Mouse (Mus musculus) hindbrain, embryonic 16.5 days (tissue): ENCODE measurements around the gene Urah. TPM values are rescaled to one million over a fixed set of nuclear protein-coding genes. Genes with fewer than 3 reads are reported as not detected.
A peak's percentile ranks its signal among the peaks of the same experiment; 100 is the strongest.

Experiments
- ATAC-seq: fragments of 200-750 bp; cut with Nextera tagmentation; 2 replicates; pipeline ENCODE4 v1.8.0; 2017; ENCODE audit warnings: moderate TSS enrichment, moderate library complexity
- H3K27ac ChIP-seq: fragments of 300-500 bp; sonication (generic); 2 replicates; pipeline ENCODE4 v1.5.1; 2014; ENCODE audit warnings: low read depth, mild to moderate bottlenecking, control low read depth, low read length, moderate library complexity
- H3K27me3 ChIP-seq: fragments of 300-500 bp; sonication (generic); replicated peaks from 2 replicates; pipeline ENCODE4 v1.6.1; 2014; ENCODE audit warnings: low read length; ENCODE audit not compliant: control insufficient read depth, insufficient read depth
- H3K36me3 ChIP-seq: fragments of 300-500 bp; sonication (generic); 2 replicates; pipeline ENCODE4 v1.6.1; 2014; ENCODE audit warnings: mild to moderate bottlenecking, low read length, moderate library complexity, mixed read lengths; ENCODE audit not compliant: control insufficient read depth, insufficient read depth
- H3K4me1 ChIP-seq: fragments of 300-500 bp; sonication (generic); 2 replicates; pipeline ENCODE4 v1.6.1; 2014; ENCODE audit warnings: low read depth, low read length; ENCODE audit not compliant: control insufficient read depth, insufficient read depth
- H3K4me2 ChIP-seq: fragments of 300-500 bp; sonication (generic); 2 replicates; pipeline ENCODE4 v1.6.1; 2014; ENCODE audit warnings: mild to moderate bottlenecking, low read length, control low read depth, moderate library complexity
- H3K4me3 ChIP-seq: fragments of 300-500 bp; sonication (generic); 2 replicates; pipeline ENCODE4 v1.5.1; 2014; ENCODE audit warnings: mild to moderate bottlenecking, low read length, control low read depth, moderate library complexity
- H3K9ac ChIP-seq: fragments of 300-500 bp; sonication (generic); 2 replicates; pipeline ENCODE4 v1.6.1; 2014; ENCODE audit warnings: low read depth, mild to moderate bottlenecking, control low read depth, low read length, moderate library complexity
- H3K9me3 ChIP-seq: fragments of 300-500 bp; sonication (generic); 2 replicates; pipeline ENCODE4 v1.6.1; 2014; ENCODE audit warnings: mild to moderate bottlenecking, low read length, moderate library complexity; ENCODE audit not compliant: control insufficient read depth
- WGBS: fragments of 180-500 bp; shearing (Covaris S2); extraction: QIAGEN DNeasy Blood & Tissue Kit; methylation state at CpG from one replicate; pipeline ENCODE4 v1.1.7; 2014; 5-methylcytosine and 5-hydroxymethylcytosine counted together
- polyA plus RNA-seq: library from polyadenylated mRNA; unstranded; fragments of >200 nt; fragmentation: Nextera tagmentation; extraction: Ambion mirVana; gene quantifications from 2 replicates; pipeline ENCODE4 v1.2.1, GENCODE M21; 2015

The Urah gene
- polyA plus RNA-seq = not detected in 2 replicates

- Histone ChIP-seq H3K27me3 (no peaks in the 10 kb centered on the region), H3K27ac (no peak within 1 kb of the TSS), H3K36me3 (no peaks in the 10 kb centered on the region), H3K9ac (no peak within 1 kb of the TSS), H3K4me1 (no peaks in the 10 kb centered on the region), H3K4me3 (no peak within 1 kb of the TSS), H3K9me3 (no peaks in the 10 kb centered on the region), H3K4me2 (no peak within 1 kb of the TSS)
- 0 out of 2 replicates have a peak, but pooled peaks have one; percentile 27 for ATAC-seq
- 50% methylated on average over 20 of the region's 20 CpGs for WGBS
Measured at GRCm38 (mm10) chr7:140834968-140835757, at the start of gene Urah. Gene Urah, plus strand, starts transcription at chr7:140835018.

DNA sequence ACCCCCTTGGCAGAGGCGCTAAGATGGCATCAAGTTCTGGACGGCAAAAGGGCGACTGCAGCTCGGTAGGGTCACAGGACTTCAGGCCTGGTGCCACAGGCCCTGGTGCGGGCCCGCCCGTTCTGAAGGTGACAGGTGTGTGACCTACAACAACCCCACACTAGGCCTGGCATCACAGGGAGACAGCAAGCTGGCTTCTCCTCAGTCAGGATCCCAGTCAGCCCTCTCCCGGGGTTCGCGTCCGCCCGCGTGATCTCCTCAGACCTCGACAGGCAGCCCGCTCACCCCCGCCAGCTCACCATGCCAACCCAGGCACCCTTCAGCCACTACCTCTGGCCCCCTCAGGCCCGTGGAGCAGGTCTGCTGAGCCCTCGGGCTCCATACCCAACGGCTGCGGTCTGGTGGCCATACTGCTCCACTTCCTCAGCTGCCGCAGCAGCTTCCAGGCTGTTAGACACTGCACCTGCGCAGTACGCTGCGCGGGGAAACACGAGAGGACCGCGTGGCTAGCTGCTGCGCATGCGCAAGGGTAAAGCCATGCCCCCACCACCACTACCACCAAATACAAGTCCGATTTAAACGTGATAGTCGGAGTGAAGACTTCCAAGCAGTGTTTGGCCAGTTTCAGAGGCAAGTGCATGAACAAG, 47.3 kb upstream of the Urah start, which contains the start of gene Syce1:
Gene Syce1 (minus strand): TSS at position 447 of the 647 bp plus-strand sequence.
- H3K4me2 ChIP-seq = no peak within 1 kb of the TSS
- H3K4me3 ChIP-seq = no peak within 1 kb of the TSS
- H3K27ac ChIP-seq = no peak within 1 kb of the TSS
- H3K36me3 ChIP-seq = no peaks in the 10 kb centered on the region
- no peaks in the 10 kb centered on the region for H3K4me1 ChIP-seq
- H3K27me3 ChIP-seq = no peaks in the 10 kb centered on the region
- WGBS = 85% methylated on average over 33 of the region's 33 CpGs
- H3K9ac ChIP-seq = no peak within 1 kb of the TSS
- ATAC-seq = no peak
- H3K9me3 ChIP-seq = no peaks in the 10 kb centered on the region

GRCm38 (mm10) chr7:140788053-140788435, 46.8 kb upstream of the Urah start:
- H3K27me3 ChIP-seq = no peaks in the 10 kb centered on the region
- no peak overlapping the region for H3K27ac ChIP-seq
- no peaks in the 10 kb centered on the region for H3K36me3 ChIP-seq
- H3K9ac ChIP-seq = no peak overlapping the region
- 87% methylated on average over 7 of the region's 7 CpGs for WGBS
- no peaks in the 10 kb centered on the region for H3K9me3 ChIP-seq
- no peak overlapping the region for H3K4me2 ChIP-seq
- H3K4me3 ChIP-seq = no peak overlapping the region
- H3K4me1 ChIP-seq = no peaks in the 10 kb centered on the region
- no peak for ATAC-seq

DNA sequence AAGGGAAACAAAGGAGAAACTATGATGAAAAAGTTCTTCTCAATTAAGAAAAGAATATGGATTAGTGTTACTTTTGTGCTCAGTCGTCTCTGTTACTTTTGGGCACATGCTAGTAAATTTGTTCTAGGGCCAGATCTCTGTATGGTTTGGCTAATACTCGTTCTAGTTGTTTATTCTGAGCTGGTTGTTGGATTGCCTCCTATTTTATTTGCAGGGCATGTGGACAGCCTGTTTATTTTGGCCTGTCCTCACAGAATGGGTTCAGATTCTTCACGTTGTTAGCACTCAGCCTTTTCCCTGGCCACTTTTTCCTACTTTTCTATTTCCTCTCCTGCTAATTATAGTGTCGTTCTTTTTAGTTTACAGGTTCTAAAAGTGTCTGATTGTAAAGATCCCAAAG, 41.3 kb upstream of the Urah start:
- Histone ChIP-seq H3K9ac (no peak overlapping the region), H3K36me3 (no peaks in the 10 kb centered on the region), H3K27ac (no peak overlapping the region), H3K27me3 (no peaks in the 10 kb centered on the region), H3K4me1 (no peaks in the 10 kb centered on the region), H3K4me3 (no peak overlapping the region), H3K4me2 (no peak overlapping the region), H3K9me3 (no peaks in the 10 kb centered on the region)
- 79% methylated on average over 4 of the region's 4 CpGs for WGBS
- ATAC-seq = no peak

DNA sequence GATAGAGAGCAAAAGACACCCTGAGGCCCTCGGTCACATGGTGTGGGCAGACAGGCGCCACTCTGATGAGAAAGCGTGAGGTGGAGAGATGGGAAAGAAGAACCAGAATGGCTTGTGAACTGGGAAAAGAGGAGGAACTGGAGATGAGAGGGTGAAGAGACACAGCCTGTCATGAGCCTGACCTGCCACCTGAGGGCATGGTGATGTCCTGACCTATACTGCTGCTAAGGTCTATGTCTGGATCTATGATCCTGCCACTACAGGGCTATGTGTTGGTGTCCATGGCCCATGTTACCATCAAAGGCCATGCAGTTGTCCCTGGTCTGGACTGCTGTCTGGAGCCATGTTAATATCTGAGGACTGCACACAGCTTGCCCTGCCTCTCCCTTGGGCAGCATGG, 37.2 kb upstream of the Urah start:
- no peak overlapping the region for H3K27ac ChIP-seq
- H3K4me2 ChIP-seq = no peak overlapping the region
- no peaks in the 10 kb centered on the region for H3K9me3 ChIP-seq
- H3K4me3 ChIP-seq = no peak overlapping the region
- H3K36me3 ChIP-seq = no peaks in the 10 kb centered on the region
- no peak for ATAC-seq
- no peak overlapping the region for H3K9ac ChIP-seq
- 93% methylated on average over 3 of the region's 3 CpGs for WGBS
- no peaks in the 10 kb centered on the region for H3K27me3 ChIP-seq
- H3K4me1 ChIP-seq = no peaks in the 10 kb centered on the region

- Histone ChIP-seq H3K4me3 (no peak overlapping the region), H3K9me3 (no peaks in the 10 kb centered on the region), H3K36me3 (no peaks in the 10 kb centered on the region), H3K4me2 (no peak overlapping the region), H3K27ac (no peak overlapping the region), H3K27me3 (no peaks in the 10 kb centered on the region), H3K4me1 (no peaks in the 10 kb centered on the region), H3K9ac (no peak overlapping the region)
- ATAC-seq = no peak
- WGBS = 71% methylated on average over 2 of the region's 2 CpGs
Measured at GRCm38 (mm10) chr7:140798212-140798611, 36.6 kb upstream of the Urah start.

DNA sequence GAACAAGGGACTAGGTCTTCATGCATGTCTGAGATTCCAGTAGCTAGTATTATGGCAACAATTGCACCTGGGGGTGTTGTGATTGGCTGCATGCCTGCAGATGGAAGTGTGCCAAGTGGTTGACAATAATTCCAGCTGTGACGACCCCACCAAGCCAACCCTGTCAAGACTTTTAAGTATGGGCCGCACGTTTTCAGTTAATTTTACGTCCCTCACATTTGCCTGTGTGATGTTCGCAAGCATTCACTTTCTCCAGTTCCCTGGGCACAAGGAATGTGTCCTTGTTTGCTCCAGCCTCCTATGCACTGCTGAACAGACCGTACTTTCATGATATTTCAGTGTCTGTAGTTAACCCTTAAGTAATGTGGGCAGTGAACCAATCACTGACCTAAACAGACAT, 32.2 kb upstream of the Urah start:
- WGBS = 67% methylated on average over 6 of the region's 6 CpGs

DNA sequence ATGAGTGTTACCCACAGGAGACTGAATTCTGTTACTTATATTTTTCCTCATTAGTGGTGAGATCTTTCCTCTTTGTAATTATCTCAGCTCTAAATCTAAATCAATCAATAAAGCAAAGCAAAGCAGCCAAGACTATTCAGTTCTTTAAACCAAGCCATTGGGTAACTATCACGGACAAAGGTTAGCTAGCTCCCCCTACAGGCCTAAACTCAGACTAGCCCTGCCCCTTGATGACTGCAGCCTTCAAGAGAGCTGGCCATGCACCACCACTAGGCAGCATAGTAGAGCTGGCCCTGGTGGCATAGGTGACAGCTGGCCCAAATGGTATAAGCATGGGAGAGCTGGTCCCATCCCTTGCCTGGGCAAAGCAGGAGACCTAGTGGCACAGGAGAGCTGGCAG, 29.1 kb upstream of the Urah start:
- H3K4me3 ChIP-seq = no peak overlapping the region
- no peak overlapping the region for H3K27ac ChIP-seq
- 16% methylated on average over 1 of the region's 1 CpGs for WGBS
- H3K9me3 ChIP-seq = no peaks in the 10 kb centered on the region
- peak; percentile 65 for ATAC-seq
- H3K9ac ChIP-seq = no peak overlapping the region
- peaks cover 8% of the 10 kb centered on the region for H3K36me3 ChIP-seq
- H3K4me2 ChIP-seq = no peak overlapping the region
- no peaks in the 10 kb centered on the region for H3K4me1 ChIP-seq
- H3K27me3 ChIP-seq = no peaks in the 10 kb centered on the region

More for the DNA sequence above, 32.2 kb upstream of the Urah start:
- Histone ChIP-seq H3K27ac (no peak overlapping the region), H3K36me3 (no peaks in the 10 kb centered on the region), H3K9ac (no peak overlapping the region), H3K4me2 (no peak overlapping the region), H3K27me3 (no peaks in the 10 kb centered on the region), H3K9me3 (no peaks in the 10 kb centered on the region), H3K4me1 (no peaks in the 10 kb centered on the region), H3K4me3 (no peak overlapping the region)
- ATAC-seq = no peak

DNA sequence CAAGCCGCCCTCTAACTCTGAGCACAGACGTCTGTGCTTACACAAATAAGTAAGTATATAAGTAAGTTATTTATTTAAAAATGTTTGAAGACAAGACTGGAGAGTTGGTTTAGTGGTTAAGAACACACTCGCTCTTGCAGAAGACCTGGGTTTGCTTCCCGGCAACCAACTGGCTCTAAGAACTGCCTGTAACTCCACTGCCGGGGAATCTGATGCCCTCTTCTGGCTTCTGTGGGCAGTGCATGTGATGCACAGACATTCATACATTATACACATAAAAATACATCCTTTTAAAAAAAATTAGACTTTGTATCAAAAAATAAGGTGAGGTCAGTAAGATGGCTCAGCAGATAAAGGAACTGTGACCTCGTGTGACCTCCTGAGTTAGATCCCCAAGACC, 24.3 kb upstream of the Urah start:
- no peaks in the 10 kb centered on the region for H3K27me3 ChIP-seq
- ATAC-seq = no peak
- no peak overlapping the region for H3K4me3 ChIP-seq
- peaks cover 33% of the 10 kb centered on the region for H3K36me3 ChIP-seq
- no peak overlapping the region for H3K9ac ChIP-seq
- no peak overlapping the region for H3K27ac ChIP-seq
- no peaks in the 10 kb centered on the region for H3K4me1 ChIP-seq
- 90% methylated on average over 6 of the region's 6 CpGs for WGBS
- H3K4me2 ChIP-seq = no peak overlapping the region
- H3K9me3 ChIP-seq = no peaks in the 10 kb centered on the region
